Mouse (Mus musculus): ENCODE data around the gene Rab3gap2.

The Rab3gap2 gene

GRCm38 (mm10) chr1:185334136-185334535 lies 130.2 kb downstream of the Rab3gap2 start:
- DNase-seq: no peak

GRCm38 (mm10) chr1:185335231-185335765 lies 131.4 kb downstream of the Rab3gap2 start:
- no peak for DNase-seq

Measured in thymus, postnatal 36 days (tissue).